Mouse (Mus musculus) retina, postnatal 7 days (tissue): ENCODE measurements at regions not wholly inside any gene's neighbourhood (a gene's known extent, or its start where the extent isn't known, plus 50 kb on each side); places are given as distances from the start of the nearest gene placed in this dataset.

ENCODE experiments used
- DNase-seq: peaks from one replicate; pipeline ENCODE4 v3.0.0-alpha.2; 2012; ENCODE audit warnings: low read depth, low spot score

GRCm38 (mm10) chr10:44730721-44731120 lies 202.4 kb upstream of the Prdm1 start:
- DNase-seq, result no peak

DNA sequence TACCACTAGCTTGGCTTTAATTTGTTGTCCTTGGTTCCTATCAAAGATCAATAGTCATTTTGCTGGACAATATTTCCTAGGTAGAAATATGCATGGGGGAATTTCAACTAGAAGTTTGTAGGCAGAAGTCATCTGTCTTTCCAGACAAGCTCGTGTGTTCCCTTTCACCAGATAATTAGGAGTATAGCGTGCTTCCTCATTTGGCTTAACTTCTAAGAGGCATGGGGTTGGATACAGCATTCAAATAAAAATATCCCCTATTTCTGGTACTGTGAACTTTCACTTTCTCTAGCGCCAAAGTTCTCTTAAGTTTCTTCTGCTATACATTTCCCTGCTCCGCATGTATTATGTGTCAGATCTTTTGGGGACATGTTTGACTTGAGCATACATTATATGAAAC lies 200.7 kb upstream of the Prdm1 start:
- DNase-seq, result no peak

- no peak for DNase-seq
Measured at GRCm38 (mm10) chr10:44724575-44724974, 196.3 kb upstream of the Prdm1 start.

- no peak for DNase-seq
Measured at GRCm38 (mm10) chr10:44723845-44724244, 195.5 kb upstream of the Prdm1 start.

GRCm38 (mm10) chr10:44723321-44723720 lies 195.0 kb upstream of the Prdm1 start:
- no peak for DNase-seq

DNA sequence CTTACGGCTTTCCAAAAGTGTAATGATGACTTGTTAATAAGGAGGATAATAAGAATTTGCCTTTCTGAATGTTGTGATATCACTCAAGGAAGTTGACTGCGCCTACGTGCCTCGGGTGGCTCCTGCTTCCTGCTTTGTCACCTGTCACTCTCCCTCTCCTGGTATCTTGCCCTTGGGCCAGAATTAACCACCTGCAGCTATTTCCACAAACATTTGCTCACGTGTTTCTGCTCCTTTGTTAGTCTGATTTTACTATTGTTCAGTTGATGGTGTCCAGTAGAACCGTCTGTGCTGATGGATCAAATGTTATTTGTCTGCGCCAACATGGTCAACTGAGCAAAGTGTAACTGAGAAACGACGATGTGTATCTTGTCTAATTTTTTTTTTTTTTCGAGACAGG lies 193.4 kb upstream of the Prdm1 start:
- DNase-seq, result no peak

- DNase-seq, result no peak
Measured at GRCm38 (mm10) chr10:44716612-44717011, 188.3 kb upstream of the Prdm1 start.

DNA sequence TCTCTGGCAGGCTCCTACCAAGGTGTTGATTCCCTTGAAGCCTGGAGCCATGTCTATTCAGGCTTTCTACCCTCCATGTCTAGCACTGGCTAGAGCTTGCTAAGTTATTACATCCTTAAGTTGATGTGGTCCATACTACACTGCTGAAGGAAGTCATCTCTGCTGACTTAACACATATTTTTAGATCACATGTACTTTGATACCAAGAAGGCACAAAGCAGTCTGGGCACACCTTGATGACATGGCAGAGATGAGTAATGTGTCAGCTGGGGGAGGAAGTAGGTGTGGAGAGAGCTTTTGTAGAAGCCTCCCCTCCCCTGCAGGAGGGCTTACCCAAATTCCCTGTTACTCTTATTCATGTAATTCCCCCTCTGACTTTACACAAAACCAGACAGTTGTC lies 187.6 kb upstream of the Prdm1 start:
- no peak for DNase-seq

DNA sequence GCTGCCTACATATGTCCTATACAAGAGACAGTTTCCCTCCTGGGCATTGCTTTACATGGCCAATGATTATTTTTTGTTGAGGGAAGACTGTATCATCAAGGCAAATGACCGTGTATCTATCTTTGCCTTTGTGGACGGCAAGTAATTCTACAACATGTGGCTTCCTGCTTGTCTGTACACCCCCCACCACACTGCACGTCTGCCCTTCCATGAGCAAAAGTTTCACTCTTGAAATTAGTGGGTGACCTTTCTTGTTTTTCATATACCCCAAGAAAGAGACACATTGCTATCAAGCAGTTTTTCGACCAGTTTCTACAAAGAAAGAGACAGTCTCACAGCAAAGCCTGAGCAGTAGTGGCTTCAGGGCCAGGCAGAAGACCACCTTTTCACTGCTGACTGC lies 180.5 kb upstream of the Prdm1 start:
- DNase-seq, result no peak

- no peak for DNase-seq
Measured at GRCm38 (mm10) chr10:44704143-44704542, 175.8 kb upstream of the Prdm1 start.

GRCm38 (mm10) chr10:44702108-44702507 lies 173.8 kb upstream of the Prdm1 start:
- DNase-seq, result no peak

- DNase-seq, result no peak
Measured at GRCm38 (mm10) chr10:44699988-44700537, 171.8 kb upstream of the Prdm1 start.

- no peak for DNase-seq
Measured at GRCm38 (mm10) chr10:44697966-44698365, 169.7 kb upstream of the Prdm1 start.

DNA sequence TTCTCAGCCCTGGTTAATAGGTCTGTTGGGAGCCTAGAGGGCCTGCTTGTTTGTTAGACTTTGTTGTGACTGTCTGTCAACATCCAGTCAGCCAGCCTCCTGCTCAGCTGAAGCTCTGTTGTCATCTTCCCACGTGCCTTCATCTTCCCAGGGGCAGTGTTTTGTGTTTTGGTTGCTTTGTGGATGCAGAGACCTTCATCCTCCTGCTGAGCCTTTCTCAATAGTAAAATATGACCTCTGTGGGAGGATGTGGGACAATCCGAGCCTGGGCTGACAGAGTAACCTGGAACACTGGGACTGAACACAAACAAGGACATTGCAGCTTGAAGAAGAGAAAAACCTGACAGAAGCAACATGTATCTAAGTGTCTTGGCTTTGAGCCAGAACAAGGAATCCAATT lies 168.7 kb upstream of the Prdm1 start:
- DNase-seq, result no peak

GRCm38 (mm10) chr10:44691590-44692327 lies 163.5 kb upstream of the Prdm1 start:
- DNase-seq, result no peak

DNA sequence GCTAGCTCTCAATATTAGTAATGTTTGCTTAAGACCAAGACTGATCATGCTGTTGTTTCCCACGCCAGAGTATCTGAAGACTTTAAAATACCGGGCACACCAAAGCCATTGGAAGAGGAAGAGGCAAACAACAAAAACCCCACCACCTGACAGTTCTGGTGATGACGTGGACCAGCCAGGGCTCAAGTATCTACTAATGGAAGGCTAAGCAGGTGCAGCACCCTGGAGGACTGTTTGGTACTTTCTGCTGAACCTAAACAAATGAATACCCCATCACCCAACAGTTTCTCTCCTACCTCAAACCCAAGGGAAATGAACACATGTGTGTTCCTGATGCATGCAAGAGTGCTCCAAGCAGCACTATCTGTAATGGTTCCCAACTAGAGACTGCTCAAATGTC lies 160.3 kb upstream of the Prdm1 start:
- no peak for DNase-seq

DNA sequence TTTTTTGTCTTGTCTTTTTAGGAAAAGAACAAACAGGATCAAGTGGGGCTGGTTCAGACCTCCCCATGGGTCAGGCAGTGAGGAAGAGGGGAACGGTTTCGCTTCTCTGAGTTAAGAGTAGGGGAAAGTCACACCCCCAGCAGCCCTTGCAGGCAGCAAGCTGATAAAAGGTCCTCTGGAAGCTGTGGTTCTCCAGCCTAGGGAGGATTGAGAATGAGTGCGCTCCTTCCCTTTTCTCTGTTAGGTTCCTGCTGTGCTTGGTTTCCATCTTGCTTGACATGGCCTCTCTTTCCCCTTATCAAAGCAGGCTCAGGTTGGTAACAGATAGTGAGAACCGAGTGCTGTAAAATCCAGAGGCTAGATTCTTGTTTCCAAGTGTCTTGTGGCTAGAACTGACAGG lies 157.8 kb upstream of the Prdm1 start:
- no peak for DNase-seq

DNA sequence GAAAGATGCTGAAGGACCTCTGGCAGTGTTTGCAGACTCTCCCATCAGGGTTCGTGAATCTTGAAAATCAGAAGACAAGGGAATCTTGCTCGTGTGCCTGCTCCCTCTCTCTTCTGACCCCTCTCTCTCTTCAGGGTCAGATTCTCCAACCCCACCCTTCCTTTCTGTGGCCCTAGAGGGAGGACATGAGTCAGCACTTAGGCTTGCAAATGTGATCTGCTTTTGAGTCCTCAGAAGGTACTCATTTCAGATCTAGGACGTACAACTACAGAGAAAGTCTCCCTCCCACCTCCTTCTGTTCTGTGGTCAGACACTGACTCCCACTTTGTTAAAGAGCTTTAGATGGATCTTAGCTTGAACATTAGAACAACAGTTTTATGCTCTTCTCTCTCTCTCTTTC lies 156.9 kb upstream of the Prdm1 start:
- DNase-seq, result no peak

DNA sequence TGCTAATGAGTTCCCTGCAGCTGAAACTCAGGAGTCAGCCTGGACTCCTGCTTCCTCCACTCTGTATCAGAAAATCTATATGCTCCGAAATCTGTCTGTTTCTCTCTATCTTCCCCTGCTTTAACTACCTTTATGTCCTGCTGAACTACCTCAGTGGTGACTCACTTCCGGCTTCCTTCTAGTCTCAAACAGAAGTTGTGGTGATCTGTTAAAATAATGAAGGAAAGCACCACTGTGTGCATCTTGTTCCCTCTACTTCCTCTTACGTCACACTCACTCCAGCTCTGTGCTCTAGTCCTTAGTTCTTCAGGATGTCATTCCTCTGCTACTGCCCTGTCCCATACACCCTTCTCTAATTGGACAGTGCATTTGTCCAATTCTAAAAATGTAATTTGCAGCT lies 148.2 kb upstream of the Prdm1 start:
- no peak for DNase-seq

DNA sequence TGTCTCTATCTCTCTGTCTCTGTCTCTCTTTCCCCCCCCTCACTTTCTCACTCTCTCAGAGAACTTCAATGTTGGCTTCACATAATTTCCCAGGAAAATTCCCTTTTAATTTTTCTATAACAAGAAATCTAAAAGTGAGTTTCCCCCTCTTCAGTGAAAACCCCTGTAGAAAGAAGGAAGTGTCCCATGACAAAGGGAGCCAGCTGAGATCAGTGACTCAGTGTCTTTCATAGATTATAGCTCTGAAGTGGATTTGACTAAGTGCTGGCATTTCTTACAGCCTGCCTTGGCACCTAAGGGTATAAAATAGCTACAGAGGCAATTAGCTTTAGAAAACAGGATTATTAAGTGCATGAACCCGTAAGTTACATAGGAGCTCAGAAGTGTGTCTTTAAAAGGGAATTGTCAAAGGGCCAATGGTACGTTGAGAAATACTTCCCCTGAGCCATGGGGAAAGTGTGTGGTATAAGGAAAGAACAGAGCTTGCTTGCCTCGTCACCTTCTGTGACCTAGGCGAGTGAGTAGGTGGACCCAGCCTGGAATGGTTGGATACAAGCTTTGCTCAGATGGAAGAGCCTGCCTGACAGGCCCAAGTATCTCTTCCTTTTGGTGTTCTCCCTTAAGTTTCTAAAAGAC lies 137.3 kb upstream of the Prdm1 start:
- no peak for DNase-seq

DNA sequence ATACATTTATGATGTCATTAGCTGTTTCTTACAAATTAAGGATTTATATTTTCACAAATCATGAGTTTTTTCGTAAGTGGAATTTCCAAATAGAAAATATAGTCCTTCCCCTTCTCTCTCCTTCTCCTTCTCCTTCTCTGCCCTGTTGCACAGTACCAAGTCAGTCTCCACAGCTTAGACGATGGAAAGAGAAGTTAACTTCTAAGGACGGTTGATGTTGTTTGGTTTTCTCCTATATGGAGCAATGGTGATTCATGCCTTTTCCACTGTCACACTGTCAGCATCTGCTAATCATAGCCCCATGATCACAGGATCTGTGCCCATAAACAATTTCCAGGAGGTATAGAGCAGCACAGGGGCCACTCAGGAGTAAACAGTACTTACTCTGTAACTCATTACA lies 131.2 kb upstream of the Prdm1 start:
- no peak for DNase-seq

GRCm38 (mm10) chr10:44653761-44654160 lies 125.5 kb upstream of the Prdm1 start:
- no peak for DNase-seq

DNA sequence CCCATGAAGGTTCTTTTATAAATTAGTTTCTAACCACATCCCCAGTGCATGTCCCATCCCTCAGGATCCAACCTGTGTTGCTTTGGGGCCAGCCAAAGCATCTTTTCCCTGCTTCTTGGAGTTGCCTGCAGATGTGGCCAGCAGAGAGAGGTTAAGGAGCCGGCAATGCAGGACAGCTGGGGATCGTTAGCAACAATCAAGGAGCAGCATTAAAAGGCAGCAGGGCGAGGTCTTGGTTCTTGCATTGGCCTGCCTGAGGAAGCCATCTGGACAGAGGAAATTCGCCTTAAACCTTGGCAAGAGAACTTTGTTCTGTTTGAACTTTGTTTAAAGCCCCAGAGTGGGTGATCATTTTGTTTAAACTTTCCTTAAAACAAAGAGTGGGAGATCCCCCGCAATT lies 118.7 kb upstream of the Prdm1 start:
- DNase-seq, result no peak
